Mouse (Mus musculus) midbrain, embryonic 14.5 days (tissue): ENCODE data around the gene Wdr59. TPM values are rescaled to one million over a fixed set of nuclear protein-coding genes. Genes with fewer than 3 reads are reported as not detected.

Source experiments
- ATAC-seq: fragments of 200-750 bp; cut with Nextera tagmentation; 2 replicates; pipeline ENCODE4 v1.8.0; 2017; ENCODE audit warnings: moderate number of reproducible peaks, moderate library complexity; ENCODE audit not compliant: low FRiP score, low TSS enrichment
- DNase-seq: peaks from one replicate; pipeline ENCODE4 v3.0.0-alpha.2; 2015
- H3K27ac ChIP-seq: fragments of 300-500 bp; sonication (generic); replicated peaks from 2 replicates; pipeline ENCODE4 v1.5.1; 2014; ENCODE audit warnings: mild to moderate bottlenecking, low read depth, low read length, moderate library complexity
- H3K27me3 ChIP-seq: fragments of 300-500 bp; sonication (generic); 2 replicates; pipeline ENCODE4 v1.6.1; 2014; ENCODE audit warnings: low read length, control low read depth, mixed read lengths; ENCODE audit not compliant: control insufficient read depth, insufficient read depth
- H3K36me3 ChIP-seq: fragments of 300-500 bp; sonication (generic); 2 replicates; pipeline ENCODE4 v1.6.1; 2014; ENCODE audit warnings: low read length, control low read depth; ENCODE audit not compliant: control insufficient read depth, insufficient read depth
- H3K4me1 ChIP-seq: fragments of 300-500 bp; sonication (generic); 2 replicates; pipeline ENCODE4 v1.6.1; 2014; ENCODE audit warnings: mild to moderate bottlenecking, antibody characterized with exemption, low read length, control low read depth; ENCODE audit not compliant: control insufficient read depth, insufficient read depth
- H3K4me2 ChIP-seq: fragments of 300-500 bp; sonication (generic); 2 replicates; pipeline ENCODE4 v1.6.1; 2014; ENCODE audit warnings: mild to moderate bottlenecking, low read length, moderate library complexity
- H3K4me3 ChIP-seq: fragments of 300-500 bp; sonication (generic); replicated peaks from 2 replicates; pipeline ENCODE4 v1.5.1; 2014; ENCODE audit warnings: low read depth, low read length
- H3K9ac ChIP-seq: fragments of 300-500 bp; sonication (generic); replicated peaks from 2 replicates; pipeline ENCODE4 v1.6.1; 2014; ENCODE audit warnings: mild to moderate bottlenecking, low read length, moderate library complexity
- H3K9me3 ChIP-seq: fragments of 300-500 bp; sonication (generic); 2 replicates; pipeline ENCODE4 v1.6.1; 2016; ENCODE audit warnings: low read length, control low read depth, mixed read lengths; ENCODE audit not compliant: control insufficient read depth
- WGBS: fragments of 180-500 bp; shearing (Covaris S2); extraction: QIAGEN DNeasy Blood & Tissue Kit; methylation state at CpG from one replicate; pipeline ENCODE4 v1.1.7; 2014; 5-methylcytosine and 5-hydroxymethylcytosine counted together
- polyA plus RNA-seq: library from polyadenylated mRNA; unstranded; fragments of >200 nt; fragmentation: Nextera tagmentation; extraction: Ambion mirVana; gene quantifications from 2 replicates; pipeline ENCODE4 v1.2.1, GENCODE M21; 2014

Gene Wdr59
- polyA plus RNA-seq, 1 experiment from 2014 or later: 5.9 TPM

DNA sequence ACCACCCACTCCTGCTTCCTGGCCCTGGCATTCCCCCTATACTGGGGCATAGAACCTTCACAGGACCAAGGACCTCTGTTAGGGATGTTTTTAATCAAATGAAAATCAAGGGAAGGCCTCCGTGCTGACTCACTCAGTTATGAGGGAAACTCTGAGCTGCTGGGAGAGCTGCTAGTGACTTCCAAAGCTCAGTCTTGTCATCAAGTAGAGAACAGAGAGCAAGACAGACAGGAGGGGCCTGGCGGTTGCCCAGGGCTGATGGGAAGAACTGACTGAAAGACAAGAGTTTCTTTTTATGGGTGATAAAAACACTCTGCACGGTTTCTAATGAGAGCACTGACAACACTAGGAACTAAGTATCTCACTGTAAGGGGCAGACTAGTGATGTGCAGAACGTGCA, 57.4 kb downstream of the Wdr59 start:
- Histone ChIP-seq H3K27ac (no peak overlapping the region), H3K9ac (no peak overlapping the region), H3K4me3 (no peak overlapping the region), H3K9me3 (no peaks in the 10 kb centered on the region), H3K4me1 (0 out of 2 replicates have a peak, but pooled peaks cover 5% of the 10 kb centered on the region), H3K27me3 (no peaks in the 10 kb centered on the region), H3K4me2 (no peak overlapping the region), H3K36me3 (peaks cover 18% of the 10 kb centered on the region; the same call in 1 of the 2 replicates)
- 86% methylated on average over 4 of the region's 4 CpGs for WGBS
- no peak for ATAC-seq
- no peak for DNase-seq

DNA sequence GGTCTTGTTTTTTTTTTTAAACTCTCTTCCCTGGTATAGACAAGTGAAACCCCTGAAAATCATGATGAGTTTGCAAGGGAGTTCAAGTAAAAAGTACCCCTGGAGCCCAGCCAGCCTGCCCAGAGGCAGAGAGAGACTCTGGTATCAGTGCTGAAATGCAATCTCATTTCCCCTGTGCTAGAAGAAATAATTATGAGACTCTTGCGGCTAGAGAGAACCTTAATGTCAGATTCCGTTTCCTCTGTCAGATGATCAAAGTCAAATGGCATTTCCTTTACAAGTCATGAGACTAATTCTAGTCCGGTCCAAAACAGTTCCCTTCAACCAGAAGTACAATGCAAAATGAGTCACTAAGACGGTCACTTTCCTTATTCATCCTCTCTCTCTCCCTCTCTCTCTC, 72.2 kb downstream of the Wdr59 start:
- WGBS: 75% methylated on average over 4 of the region's 4 CpGs
- Histone ChIP-seq H3K9me3 (no peaks in the 10 kb centered on the region), H3K9ac (no peak overlapping the region), H3K4me2 (no peak overlapping the region), H3K4me1 (no peaks in the 10 kb centered on the region), H3K27me3 (no peaks in the 10 kb centered on the region), H3K27ac (no peak overlapping the region), H3K36me3 (peaks cover 27% of the 10 kb centered on the region), H3K4me3 (no peak overlapping the region)
- ATAC-seq (no peak), DNase-seq (no peak)

DNA sequence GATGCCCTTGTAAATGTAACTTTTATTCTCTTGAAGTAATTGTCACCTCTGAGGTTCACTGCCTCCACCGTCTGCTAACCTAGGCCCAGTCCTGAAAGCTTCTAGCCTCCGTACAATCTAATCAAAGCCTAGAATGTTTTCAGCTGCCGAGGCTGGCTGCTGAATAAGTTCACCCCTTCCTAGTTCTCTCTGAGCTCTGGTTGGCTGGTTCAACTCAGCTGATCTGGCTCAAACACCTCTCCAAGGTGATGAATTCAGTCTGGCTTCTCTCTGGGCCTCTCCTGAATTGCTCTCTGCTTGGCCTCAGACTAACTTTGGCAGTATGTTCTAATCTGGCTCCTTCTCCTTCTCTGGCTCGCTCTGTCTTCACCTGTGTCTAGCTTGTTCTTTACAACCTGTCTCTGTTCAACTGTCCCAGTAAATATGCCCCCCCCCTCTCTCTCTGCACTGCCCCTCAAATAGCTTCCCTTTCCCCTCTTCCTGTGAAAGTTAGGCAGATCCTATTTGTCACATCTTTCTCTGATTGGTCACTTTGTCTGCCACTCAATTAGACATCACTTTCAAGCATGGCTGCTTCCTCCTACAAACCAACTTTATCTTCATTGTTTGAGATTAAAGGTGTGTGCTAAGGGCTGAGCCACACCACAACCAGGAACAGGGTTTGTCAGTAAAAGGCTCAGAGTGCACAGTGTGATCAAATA, 75.8 kb downstream of the Wdr59 start:
- Histone ChIP-seq H3K4me1 (no peaks in the 10 kb centered on the region), H3K27me3 (no peaks in the 10 kb centered on the region), H3K4me3 (no peak overlapping the region), H3K9me3 (no peaks in the 10 kb centered on the region), H3K27ac (no peak overlapping the region), H3K9ac (no peak overlapping the region), H3K4me2 (no peak overlapping the region), H3K36me3 (peaks cover 17% of the 10 kb centered on the region)
- ATAC-seq: no peak
- 78% methylated on average over 4 of the region's 4 CpGs for WGBS
- no peak for DNase-seq

DNA sequence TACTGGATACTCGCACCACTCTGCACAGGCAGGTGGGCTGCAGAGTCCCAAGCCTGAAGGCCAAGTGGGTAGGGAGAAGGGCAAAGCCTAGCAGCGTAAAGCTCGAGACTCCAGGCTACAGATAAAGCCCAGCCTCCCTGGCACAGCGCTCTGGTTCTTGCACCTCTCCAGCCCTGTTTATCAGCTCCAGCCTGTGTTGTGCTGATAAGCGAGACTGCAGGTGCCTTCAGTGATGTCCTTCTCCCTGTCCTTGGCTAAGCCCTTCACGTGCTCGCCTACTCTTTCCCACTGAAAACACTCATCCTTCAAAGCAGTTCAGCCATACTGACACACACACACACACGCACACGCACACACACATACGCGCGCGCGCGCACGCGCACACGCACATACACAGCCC, 76.3 kb downstream of the Wdr59 start:
- no peak for ATAC-seq

DNA sequence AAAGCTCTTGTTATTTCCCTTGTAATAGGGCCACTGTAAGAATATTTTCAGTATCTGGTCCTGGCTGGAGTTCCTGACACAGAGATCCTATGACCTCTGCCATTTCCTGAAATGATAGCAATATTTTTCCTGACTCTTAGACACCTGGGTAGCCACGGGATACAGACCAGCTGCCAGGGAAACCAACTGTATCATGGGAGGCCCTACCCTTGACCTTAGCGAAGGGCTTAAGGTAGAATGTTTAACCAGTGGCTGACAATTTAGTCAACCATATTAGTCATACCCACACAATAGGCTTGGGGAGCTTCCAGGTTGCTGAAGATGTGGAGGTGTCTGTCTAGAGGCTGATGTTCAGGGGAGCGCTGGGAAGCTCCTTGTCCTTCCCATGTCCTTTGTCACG, 77.6 kb downstream of the Wdr59 start:
- H3K4me3 ChIP-seq: no peak overlapping the region
- no peaks in the 10 kb centered on the region for H3K4me1 ChIP-seq
- H3K27ac ChIP-seq: no peak overlapping the region
- H3K9ac ChIP-seq: no peak overlapping the region
- no peaks in the 10 kb centered on the region for H3K9me3 ChIP-seq
- H3K27me3 ChIP-seq: no peaks in the 10 kb centered on the region
- 86% methylated on average over 4 of the region's 4 CpGs for WGBS
- peaks cover 10% of the 10 kb centered on the region; the same call in 1 of the 2 replicates for H3K36me3 ChIP-seq
- H3K4me2 ChIP-seq: no peak overlapping the region
- ATAC-seq (no peak), DNase-seq (no peak)

More for the DNA sequence above, 76.3 kb downstream of the Wdr59 start:
- Histone ChIP-seq H3K9ac (no peak overlapping the region), H3K4me3 (no peak overlapping the region), H3K4me2 (no peak overlapping the region), H3K9me3 (no peaks in the 10 kb centered on the region), H3K36me3 (peaks cover 17% of the 10 kb centered on the region), H3K4me1 (no peaks in the 10 kb centered on the region), H3K27ac (no peak overlapping the region), H3K27me3 (no peaks in the 10 kb centered on the region)
- DNase-seq: no peak
- WGBS: 88% methylated on average over 18 of the region's 18 CpGs

DNA sequence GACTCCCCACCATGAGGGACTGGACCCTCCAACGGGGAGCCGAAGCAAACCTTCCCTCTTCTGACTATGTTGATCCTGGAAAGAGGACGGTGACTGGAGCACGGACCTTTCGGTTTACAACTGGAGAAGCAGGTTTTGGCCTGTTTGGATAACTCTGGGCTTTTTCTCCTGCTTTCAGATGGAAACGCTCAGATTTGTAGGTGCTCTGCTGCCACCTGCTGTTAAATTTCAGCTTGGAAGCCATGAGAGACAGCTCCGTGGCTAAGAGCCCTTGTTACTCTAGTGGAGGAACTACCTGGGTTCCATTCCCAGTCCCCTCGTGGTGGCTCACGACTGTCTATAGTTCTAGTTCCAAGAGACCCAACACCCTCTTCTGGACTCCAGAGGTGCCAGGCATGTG, 82.7 kb downstream of the Wdr59 start:
- no peaks in the 10 kb centered on the region for H3K9me3 ChIP-seq
- 30% methylated on average over 9 of the region's 9 CpGs for WGBS
- DNase-seq (peak; percentile 92), ATAC-seq (no peak)
- H3K36me3 ChIP-seq: no peaks in the 10 kb centered on the region
- no peak overlapping the region for H3K9ac ChIP-seq
- H3K4me3 ChIP-seq: no peak overlapping the region
- H3K4me1 ChIP-seq: no peaks in the 10 kb centered on the region
- no peak overlapping the region for H3K4me2 ChIP-seq
- no peak overlapping the region for H3K27ac ChIP-seq
- H3K27me3 ChIP-seq: no peaks in the 10 kb centered on the region

DNA sequence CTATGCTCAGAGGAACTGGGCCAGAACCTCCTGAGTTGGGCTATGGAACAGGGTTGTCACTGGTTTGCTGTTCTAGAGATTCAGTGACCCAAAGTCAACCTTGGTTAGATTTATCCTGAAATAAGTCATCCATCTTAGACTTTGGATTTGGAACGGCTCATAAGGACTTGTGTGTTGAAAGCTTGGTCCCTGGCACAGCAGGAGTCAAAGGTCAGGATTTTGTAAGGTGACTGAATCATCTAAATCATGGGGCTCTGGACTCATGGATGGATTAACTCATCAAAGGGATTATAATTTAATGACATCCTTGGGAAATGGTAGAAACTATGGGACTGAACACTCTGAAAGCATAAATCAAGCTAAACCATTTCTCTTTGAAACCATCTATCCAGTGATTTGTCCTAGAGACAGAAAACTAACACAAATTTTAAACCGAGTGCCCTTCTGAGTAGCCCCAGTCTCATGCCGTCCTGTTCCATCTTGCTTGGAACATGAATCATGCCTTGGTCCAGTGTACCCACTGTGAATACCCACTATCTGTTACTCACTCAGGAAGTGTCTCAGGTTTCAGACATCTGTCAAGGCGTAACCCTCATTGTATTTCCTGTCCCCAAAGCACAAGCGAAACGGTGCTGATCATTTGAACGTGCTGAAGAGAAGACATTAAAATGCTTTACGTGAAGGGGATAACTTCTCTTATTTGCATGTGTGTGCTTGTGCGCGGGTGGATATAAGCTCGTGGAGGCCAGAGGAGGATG, 86.6 kb downstream of the Wdr59 start:
- H3K36me3 ChIP-seq: no peaks in the 10 kb centered on the region
- WGBS: 77% methylated on average over 11 of the region's 11 CpGs
- no peaks in the 10 kb centered on the region for H3K4me1 ChIP-seq
- H3K27me3 ChIP-seq: no peaks in the 10 kb centered on the region
- no peak overlapping the region for H3K4me2 ChIP-seq
- no peak overlapping the region for H3K27ac ChIP-seq
- H3K9ac ChIP-seq: no peak overlapping the region
- H3K9me3 ChIP-seq: no peaks in the 10 kb centered on the region
- DNase-seq: no peak
- H3K4me3 ChIP-seq: no peak overlapping the region
- ATAC-seq: no peak

DNA sequence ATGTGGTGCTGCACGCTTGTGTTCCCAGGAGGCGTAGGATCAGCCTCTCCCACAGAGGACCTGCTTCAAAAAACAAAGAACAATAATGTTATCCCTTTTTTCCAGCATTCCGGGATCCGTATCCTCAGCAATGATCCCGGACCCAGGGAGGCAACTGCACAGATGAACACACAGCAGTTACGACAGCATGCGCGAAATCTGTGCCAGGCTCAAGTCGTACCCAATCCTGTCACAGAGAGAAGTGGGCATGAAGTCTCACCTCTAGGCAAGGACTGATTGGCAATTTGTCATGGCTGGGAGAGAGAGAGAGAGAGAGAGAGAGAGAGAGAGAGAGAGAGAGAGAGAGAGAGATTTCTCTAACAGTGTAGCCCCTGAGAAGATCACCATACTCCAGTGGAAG, 97.2 kb downstream of the Wdr59 start:
- ATAC-seq (no peak), DNase-seq (no peak)
- no peaks in the 10 kb centered on the region for H3K9me3 ChIP-seq
- no peaks in the 10 kb centered on the region for H3K4me1 ChIP-seq
- no peak overlapping the region for H3K27ac ChIP-seq
- H3K36me3 ChIP-seq: no peaks in the 10 kb centered on the region
- no peak overlapping the region for H3K4me2 ChIP-seq
- 88% methylated on average over 9 of the region's 9 CpGs for WGBS
- H3K9ac ChIP-seq: no peak overlapping the region
- H3K4me3 ChIP-seq: no peak overlapping the region
- H3K27me3 ChIP-seq: no peaks in the 10 kb centered on the region

DNA sequence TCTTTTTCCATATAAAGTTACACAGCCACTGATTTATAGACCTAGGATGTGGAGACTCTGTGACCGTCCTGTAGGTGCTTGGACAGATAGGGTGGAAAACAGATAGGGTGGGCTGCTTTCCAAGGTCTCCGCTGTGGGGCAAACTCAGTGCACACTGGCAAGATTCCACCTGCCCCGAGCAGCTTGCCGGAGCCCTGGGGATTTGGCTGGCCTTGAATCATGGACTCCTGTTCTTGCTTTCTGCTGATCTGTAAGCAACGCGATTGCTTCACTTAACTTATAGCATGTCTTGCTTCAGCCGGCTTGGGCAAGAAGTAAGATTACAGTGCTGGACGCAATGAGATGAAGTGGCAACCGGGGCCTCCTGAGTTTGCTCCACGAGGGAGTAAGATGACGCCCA, 97.7 kb downstream of the Wdr59 start:
- 90% methylated on average over 11 of the region's 11 CpGs for WGBS
- Histone ChIP-seq H3K4me1 (no peaks in the 10 kb centered on the region), H3K9me3 (no peaks in the 10 kb centered on the region), H3K4me2 (no peak overlapping the region), H3K36me3 (no peaks in the 10 kb centered on the region), H3K9ac (no peak overlapping the region), H3K4me3 (no peak overlapping the region), H3K27me3 (no peaks in the 10 kb centered on the region), H3K27ac (no peak overlapping the region)
- DNase-seq (no peak), ATAC-seq (no peak)
